Mouse (Mus musculus) bone marrow macrophage, adult 2 months (primary cell): ENCODE measurements around the gene Hcn2.

Experiments
- CTCF ChIP-seq: IDR thresholded peaks from 2 replicates; pipeline ENCODE4 v1.5.1; 2012; ENCODE audit warnings: low read depth, mild to moderate bottlenecking, low read length, moderate library complexity
- POLR2A ChIP-seq: IDR thresholded peaks from 2 replicates; pipeline ENCODE4 v1.6.1; 2012; ENCODE audit warnings: mild to moderate bottlenecking, low read depth, low read length, borderline replicate concordance

DNA sequence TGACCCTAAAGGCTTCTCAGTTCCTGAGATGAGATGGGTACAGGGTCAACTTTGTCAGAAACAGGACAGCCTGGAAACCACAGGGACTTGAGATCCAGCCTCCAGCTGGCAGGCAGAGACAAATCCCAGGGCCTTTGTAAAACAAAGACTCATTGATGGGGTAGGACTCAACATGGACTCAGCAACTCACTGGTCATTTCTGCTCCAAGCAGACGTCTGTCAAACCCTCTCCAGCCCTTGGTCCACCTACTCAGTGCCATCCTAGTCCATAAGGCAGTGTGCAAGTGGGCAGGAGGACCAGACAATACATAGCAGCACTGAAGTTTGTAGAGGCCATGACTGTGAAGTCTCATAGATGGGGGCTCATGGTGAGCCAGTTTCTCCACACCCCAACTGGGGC is 3.3 kb upstream of the Hcn2 start:
- TF ChIP-seq CTCF: no peak
- TF ChIP-seq POLR2A: no peak; the same call in 1 of the 2 replicates
